Mouse (Mus musculus): Measurements from ENCODE around the gene Map3k20.

- TF ChIP-seq CTCF (IDR thresholded peaks at IDR 0.05; ENCODE audit: insufficient read depth, low read length) = no peak
- TF ChIP-seq POLR2A (IDR thresholded peaks at IDR 0.05; ENCODE audit: borderline replicate concordance, extremely low read depth, low read depth, low read length) = no peak
Measured at GRCm38 (mm10) chr2:72296984-72297715, 11.7 kb downstream of the Map3k20 start.

Measured in lung, adult 2 months (tissue).